Mouse (Mus musculus): Measurements from ENCODE around the gene AC131692.1.
"Not testable (repeated sequence)": the region's sequence is repeated elsewhere in the genome, so short reads cannot be mapped to it uniquely, and the experiment has no call there.

Gene AC131692.1

GRCm38 (mm10) chr19:6118677-6119185 is 24.5 kb downstream of the AC131692.1 start:
- peak in 1 of 2 experiments; percentile 27 for DNase-seq

- DNase-seq, result no peak
Observed at GRCm38 (mm10) chr19:6121761-6122160, 27.5 kb downstream of the AC131692.1 start.

GRCm38 (mm10) chr19:6123330-6123729 is 29.1 kb downstream of the AC131692.1 start:
- no peak for DNase-seq

DNA sequence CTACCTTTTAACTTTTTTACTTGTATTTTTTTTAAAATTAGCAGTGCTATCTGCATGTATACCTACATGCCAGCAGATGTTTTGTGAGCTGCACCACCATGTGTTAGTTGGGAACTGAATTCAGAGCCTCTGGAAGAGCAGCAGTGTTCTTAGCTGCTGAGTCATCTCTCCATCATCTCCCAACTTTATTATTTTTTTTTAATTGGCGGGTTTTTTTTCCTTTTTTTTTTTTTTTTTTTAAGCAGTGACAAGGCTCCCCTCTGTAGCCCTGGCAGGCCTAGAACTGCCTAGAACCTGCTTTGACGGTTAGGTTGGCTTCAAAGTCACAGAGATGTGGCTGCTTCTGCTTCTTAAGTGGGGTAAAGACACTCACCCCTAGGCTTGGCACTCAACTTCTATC is 30.7 kb downstream of the AC131692.1 start:
- DNase-seq, result no peak

DNA sequence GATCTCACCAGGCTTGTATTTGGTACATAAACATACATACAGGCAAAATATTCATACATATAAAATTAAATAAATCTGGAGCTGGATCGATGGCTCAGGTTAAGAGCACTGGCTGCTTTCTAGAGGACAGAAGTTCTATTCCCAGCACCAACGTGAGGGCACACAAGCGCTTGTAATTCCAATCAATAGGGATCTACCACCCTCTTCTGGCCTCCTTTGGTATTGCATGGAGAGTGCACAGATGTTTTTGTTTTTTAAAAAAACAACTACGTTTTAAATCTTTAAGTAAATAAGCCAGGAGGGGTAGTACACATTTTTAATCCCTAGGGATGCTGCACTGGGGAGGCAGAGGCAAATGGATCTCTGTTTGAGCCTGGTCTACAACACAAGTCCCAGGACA is 32.1 kb downstream of the AC131692.1 start:
- DNase-seq, result peak in 1 of 2 experiments; percentile 56

- DNase-seq, result no peak
Observed at GRCm38 (mm10) chr19:6126789-6127580, 32.8 kb downstream of the AC131692.1 start.

DNA sequence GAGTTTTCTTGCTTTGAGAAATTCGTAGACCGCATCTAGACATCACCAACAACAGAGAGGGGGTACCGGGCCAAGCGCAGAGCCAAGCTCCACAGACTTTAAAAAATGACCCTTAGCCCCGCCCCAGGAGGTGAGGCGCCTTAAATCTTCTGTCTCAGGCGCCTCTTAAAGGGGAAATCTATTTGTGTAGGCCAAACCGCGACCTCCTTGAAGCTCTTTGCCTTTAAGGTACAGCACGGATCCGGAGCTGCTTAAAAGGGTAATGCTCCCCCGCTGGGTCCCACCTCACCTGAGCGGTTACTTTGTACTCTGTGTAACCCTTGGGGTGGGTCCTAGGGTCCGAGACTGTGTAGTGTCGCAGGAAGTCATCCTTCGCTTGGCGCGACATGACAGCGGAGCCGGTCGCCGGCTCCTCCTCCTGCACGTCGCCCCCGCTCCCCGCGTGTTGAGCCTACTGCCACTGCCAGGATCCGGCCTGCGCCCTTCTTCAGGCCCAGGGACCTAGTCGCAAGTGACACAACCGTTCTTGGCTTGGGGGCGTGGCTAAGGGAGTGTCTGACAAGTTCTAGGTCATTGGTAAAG is 33.6 kb downstream of the AC131692.1 start, which contains the start of gene Snx15:
Gene Snx15, minus strand, starts transcription at position 545 of the 582 bp plus-strand sequence.
- peak; percentile 97 to 98 for DNase-seq

- DNase-seq, result peak in 1 of 2 experiments; percentile 28
Observed at GRCm38 (mm10) chr19:6130414-6131128, 36.4 kb downstream of the AC131692.1 start.

GRCm38 (mm10) chr19:6132171-6132827 is 38.1 kb downstream of the AC131692.1 start:
- DNase-seq, result no peak

GRCm38 (mm10) chr19:6133197-6133596 is 39.0 kb downstream of the AC131692.1 start:
- DNase-seq, result not testable (repeated sequence)

DNA sequence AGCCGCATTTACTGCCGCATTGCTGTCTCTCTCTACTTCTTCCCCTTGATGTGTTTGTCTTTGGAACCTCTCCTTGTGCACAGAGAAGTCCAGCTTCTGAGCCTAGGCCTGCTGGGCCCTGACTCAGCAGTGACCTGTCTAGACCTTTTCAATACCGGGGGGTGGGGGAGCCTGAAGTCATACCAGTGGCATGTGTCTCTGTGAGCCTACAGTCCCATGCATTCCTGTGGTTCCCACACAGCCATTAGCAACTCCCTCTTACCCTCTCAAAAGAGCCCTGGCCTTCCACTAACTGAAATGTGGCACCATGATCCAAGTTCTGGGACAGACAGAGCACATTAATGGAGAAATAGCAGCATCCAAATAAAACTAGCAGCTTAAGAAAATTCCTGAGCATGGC is 42.2 kb downstream of the AC131692.1 start:
- no peak for DNase-seq

- no peak for DNase-seq
Observed at GRCm38 (mm10) chr19:6139701-6140100, 45.5 kb downstream of the AC131692.1 start.

DNA sequence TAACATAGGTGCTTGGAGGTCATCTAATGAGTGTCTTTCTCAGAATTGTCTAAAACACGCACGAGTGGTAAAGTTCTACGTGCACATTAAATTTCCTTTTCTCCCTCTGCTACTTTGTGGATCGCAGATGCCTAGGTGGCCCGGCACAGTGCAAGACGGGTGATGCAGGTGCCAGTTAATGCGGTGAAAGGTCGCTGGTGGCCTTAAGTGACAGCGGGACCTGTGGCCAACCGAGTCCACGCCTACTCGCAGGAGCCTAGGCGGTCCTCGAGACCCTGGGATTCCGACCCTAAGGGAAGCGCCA is 46.1 kb downstream of the AC131692.1 start:
- DNase-seq, result no peak

DNA sequence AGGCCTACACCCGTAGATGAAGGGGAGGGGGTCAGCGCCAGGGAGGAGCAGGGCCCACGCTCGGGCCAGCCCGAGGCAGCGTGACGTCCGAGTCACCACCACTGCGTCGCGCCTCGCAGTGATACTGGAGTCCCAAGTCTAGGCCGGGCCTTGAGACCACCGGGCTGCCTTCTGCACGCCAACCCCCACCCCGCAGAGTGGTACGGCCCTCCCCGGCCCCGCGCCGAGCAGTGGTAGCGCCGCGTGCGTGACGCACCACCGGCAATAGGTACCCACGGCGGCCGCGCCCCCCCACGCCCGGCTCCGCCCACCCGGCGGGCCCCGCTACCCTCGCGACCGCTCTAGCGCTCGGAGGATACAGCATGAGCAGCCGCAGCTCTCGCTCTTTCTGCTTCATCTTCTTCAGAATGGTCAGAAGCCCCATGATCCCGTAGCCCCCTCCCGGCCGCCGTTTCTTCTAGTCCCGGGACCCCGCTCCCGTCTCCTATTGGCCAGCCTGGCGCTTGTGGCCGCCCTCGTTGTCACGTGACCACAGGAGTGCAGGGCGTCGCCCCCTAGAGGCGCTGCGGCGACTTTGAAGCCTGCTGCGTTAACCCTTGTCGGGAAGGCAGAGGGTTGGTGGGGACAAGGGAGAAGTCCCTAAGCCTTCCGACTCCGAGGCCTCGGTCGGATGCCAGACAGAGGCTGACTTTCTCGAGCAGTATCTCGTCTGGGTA is 46.6 kb downstream of the AC131692.1 start, which contains the start of gene Batf2:
Gene Batf2, plus strand, starts transcription at position 306 of the 716 bp plus-strand sequence.
- DNase-seq, result peak; percentile 89 to 93

- DNase-seq, result peak; percentile 78 to 88
Observed at GRCm38 (mm10) chr19:6141394-6141749, 47.2 kb downstream of the AC131692.1 start, which contains the start of gene Arl2. Gene Arl2 (minus strand): TSS chr19:6141548.

GRCm38 (mm10) chr19:6144842-6145241 is 50.6 kb downstream of the AC131692.1 start:
- DNase-seq, result no peak
